Mouse (Mus musculus) limb, embryonic 12.5 days (tissue): ENCODE results near the gene Sertad2. TPM values are rescaled to one million over a fixed set of nuclear protein-coding genes. Genes with fewer than 3 reads are reported as not detected.

Experiments used
- polyA plus RNA-seq: library from polyadenylated mRNA; unstranded; fragments of >200 nt; fragmentation: Nextera tagmentation; extraction: Ambion mirVana; gene quantifications from 2 replicates; pipeline ENCODE4 v1.2.1, GENCODE M21; 2016

Sertad2 gene
- polyA plus RNA-seq, 1 experiment from 2014 or later = 42.0 TPM

Other genes starting within 250 kb of the Sertad2 start
- gene Slc1a4, start 210.5 kb upstream of the Sertad2 start, polyA plus RNA-seq = 10.9 and 11.7 TPM in 2 replicates
- gene Aftph, start 198.3 kb downstream of the Sertad2 start, polyA plus RNA-seq = 17.7 and 18.6 TPM in 2 replicates